Mouse (Mus musculus) heart, postnatal 0 days (tissue): ENCODE results near the gene Gm42791.

Experiments used
- CTCF ChIP-seq: IDR thresholded peaks from 2 replicates; pipeline ENCODE4 v1.5.1; 2016; ENCODE audit warnings: antibody characterized with exemption, control low read depth, low read depth
- EP300 ChIP-seq: IDR thresholded peaks from 2 replicates; pipeline ENCODE4 v1.6.1; 2016; ENCODE audit warnings: antibody characterized with exemption, low read depth

DNA sequence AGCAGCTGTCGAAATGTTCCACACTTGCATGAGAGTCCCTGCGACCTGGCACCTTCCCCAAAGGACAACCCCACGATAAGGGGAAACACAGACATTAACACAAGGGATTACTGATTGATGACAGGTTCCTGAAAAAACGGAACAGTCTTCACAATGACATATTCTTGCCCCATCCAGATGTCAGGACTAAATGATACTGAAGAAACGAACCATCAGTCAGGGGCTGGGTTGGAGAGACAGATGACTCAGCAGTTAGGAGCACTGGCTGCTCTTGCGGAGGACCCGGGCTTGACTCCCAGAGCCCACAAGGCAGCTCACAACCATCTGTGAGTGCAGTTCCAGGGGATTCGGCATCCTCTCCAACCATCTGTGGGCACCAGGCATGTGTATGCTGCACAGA lies 132.8 kb downstream of the Gm42791 start:
- TF ChIP-seq CTCF, result no peak
- no peak for TF ChIP-seq EP300
